Mouse (Mus musculus) CH12F3 (cell line): ENCODE measurements around the gene Tkfc.
"Not testable (repeated sequence)": the region's sequence is repeated elsewhere in the genome, so short reads cannot be mapped to it uniquely, and the experiment has no call there.

Experiments used
- in situ Hi-C: fragments of 300-500 bp; cut with MboI; formaldehyde crosslinking; loops from 2 replicates; pipeline ENCODE4 v1.14.3; 2020; ENCODE audit warnings: low sequenced_read_pairs

The Tkfc gene

DNA sequence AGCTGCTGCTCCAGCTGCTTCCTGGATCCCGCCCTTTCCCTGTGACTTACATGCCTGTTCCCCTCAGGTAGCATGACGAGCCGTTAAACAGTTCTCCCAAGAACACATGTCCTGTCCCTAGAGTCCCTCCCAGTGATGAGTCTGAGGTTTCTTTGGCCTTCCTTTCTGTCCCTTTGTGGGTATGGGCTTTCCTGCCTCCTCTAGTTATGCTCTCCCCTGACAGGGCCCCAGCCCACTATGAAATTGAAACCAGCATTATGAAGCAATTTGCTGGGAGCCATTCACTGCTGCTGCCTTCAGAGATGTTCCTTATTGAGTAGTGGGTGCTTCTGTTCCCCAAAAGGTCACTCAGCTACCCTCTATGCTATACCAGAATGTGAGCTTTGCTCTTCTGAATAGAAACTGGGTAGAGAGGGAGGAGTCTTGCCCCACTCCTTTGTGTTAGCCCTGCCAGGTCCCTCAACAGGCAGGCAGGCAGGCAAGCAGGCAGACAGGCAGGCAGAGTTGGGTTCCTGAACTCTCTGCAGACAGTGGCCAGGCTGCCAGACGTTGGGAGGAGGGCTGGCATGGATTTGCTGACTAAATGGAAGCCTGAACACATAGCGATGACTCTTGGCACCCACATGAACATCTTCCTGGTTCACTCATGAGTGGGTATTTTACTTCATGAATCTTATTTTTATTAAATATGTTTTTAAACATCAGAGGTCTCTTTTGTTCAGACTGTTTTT lies 16.2 kb downstream of the Tkfc start:
- in situ Hi-C loops: no loop called here

DNA sequence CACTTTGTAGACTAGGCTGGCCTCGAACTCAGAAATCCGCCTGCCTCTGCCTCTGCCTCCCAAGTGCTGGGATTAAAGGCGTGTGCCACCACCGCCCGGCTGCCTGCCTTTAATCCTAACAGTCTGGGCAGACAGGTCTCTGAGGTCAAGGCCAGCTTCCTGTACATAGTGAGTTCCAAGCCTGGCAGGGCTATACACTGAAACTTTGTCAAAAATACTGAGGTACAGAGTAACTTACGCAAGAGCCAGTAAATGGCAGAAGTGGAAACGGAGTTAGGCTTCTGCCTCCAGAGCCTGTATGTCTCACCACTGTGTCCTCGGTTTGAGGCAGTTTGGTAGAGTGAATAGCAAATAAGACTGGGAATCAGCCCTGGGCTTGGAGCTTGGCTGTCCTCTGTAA lies 18.2 kb downstream of the Tkfc start:
- in situ Hi-C loops: no loop called here

DNA sequence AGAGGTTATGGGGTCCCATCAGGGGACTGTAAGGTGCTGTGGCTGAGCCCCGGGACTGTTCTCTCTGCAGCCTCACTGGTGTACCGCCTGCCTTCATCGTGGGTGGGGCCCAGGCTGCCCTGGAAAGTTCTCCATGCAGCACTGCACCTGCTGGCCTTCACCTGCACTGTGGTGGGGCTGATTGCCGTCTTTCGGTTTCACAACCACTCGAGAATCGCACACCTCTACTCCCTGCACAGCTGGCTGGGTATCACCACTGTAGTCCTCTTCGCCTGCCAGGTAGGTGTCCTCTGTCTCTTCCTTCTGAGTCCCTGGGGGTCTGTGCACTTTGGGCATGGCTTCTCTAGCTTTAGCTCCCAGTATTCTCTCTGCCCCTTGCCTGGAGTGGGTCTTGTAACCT lies 20.3 kb downstream of the Tkfc start:
- in situ Hi-C loops: no loop called here

DNA sequence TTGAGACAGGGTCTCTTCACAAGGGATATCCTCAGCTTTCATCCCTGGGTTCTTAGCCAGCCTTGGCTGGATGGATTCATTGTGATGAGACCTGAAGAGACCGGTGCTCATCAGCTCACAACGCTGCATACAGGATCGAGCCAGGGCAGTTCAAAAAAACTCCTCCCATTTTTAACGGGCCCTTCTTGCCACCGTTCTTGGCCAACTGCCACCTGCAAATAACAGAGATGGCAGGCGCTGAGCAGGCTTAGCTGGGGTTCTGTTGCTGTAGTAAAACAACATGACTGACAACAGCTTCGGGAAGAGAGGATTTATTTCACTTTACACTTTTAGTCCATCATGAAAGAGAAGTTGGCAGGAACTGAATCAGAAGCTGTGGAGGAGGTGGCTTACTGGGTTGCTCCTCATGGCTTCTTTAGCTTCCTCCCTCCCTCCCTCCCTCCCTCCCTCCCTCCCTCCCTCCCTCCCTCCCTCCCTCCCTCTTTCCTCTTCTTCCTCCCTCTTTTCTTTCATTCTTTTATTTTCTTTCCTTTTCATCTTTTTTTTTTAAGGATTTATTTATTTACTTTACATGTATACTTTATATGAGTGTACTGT lies 21.8 kb downstream of the Tkfc start:
- in situ Hi-C loops: no loop called here

DNA sequence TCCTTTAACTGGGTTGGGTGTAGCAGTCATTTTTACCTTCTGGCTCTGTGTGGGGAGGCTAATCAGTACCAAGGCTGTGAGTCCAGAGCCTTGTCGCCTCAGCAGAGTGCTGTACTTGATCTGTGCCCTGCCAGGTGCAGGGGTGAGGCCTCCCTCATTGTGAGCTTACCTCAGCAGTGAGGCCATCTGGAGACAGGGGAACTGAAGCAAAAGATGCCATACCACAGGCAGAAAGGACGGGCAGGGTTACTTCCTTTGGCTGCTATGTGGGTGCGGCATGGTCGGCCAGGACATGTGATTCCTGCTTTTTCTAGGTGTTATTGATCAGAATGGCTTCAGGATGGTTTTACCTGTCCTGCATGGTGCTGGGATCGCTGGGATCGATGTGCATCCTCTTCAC lies 23.5 kb downstream of the Tkfc start:
- in situ Hi-C loops: no loop called here

DNA sequence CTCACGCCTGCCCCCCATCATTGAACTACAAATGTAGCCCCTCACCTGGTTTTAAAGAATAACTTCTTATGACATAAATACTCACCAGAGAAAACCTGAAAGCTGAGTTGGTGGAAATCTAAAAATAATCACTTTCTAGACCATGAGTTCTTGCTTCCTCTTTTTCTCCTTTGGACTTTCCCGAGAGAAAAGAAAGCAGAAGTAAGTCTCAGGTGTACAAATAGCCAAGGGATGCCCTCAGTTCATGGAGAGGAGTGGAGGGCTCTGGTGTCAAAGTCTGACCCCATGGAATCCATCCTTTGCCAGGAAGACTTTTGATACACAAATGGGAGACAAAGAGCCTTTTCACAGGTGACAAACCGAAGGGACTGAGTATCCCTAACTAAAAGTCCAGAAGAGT lies 24.7 kb downstream of the Tkfc start:
- in situ Hi-C loops: no loop called here

DNA sequence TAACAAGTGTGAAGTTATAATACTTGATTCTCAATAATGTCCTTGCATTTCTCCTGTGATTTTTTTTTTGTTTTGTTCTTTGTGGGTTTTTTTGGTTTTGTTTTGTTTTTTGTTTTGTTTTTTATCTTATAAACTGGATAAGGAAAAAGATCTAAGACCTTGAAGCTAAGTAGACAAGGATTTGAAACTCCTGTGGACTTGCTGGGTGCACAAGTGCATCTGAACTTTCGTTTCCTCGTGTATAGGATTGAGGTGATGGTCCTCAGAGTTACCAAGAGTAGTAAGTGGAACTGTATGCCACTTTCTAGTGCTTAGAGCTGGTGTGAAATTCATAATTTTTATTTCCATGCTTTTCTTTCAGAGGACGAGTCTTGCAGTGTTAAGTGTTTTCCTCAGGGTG lies 25.4 kb downstream of the Tkfc start:
- in situ Hi-C loops: no loop called here

DNA sequence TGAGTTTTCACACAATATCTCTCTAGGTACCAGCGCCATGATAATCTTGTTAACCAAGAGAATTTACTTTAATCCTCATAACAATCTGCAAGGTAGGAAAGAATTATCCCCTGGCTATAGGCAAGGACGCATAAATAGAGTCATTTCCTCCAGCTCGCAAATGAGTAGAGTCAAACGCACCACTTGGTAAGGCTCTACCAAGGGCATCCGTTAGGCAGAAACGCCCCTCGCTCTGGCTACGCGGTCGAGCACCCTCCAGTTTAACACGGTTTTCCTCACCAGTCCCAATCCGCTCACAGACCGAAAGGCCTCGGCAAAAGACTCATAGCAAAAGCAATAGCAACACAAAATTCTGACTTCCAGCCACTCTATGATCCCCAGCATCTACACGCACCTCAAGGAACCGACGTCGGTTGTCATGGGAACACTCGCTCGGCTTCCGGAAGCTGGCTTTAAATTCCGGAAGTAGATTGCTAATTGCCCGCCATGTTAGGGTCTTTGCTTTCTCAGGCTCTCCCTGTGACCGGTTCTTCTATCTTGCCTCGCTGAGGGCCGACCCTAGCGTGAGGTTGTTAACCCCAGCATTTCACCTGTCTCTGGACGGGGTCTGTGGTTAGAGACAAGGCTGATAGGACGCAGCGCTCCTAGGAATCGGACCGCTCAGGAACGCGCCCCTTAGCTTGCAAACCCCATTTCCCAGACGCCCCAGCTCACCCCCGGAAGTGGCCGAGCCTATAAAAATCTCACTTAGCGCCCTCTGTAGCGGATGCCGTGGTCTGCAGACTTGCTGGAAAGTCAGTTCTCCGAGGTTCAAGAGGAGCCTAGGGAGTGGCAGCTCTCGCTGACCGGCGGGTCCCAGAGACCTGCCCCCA lies 28.5 kb downstream of the Tkfc start, which contains the start of the genes Cyb561a3 and Tmem138:
Gene Cyb561a3, plus strand, starts transcription at position 483 of the 872 bp plus-strand sequence.
Gene Tmem138, minus strand, starts transcription at position 673 of the 872 bp plus-strand sequence.
- in situ Hi-C loops: no loop called here

DNA sequence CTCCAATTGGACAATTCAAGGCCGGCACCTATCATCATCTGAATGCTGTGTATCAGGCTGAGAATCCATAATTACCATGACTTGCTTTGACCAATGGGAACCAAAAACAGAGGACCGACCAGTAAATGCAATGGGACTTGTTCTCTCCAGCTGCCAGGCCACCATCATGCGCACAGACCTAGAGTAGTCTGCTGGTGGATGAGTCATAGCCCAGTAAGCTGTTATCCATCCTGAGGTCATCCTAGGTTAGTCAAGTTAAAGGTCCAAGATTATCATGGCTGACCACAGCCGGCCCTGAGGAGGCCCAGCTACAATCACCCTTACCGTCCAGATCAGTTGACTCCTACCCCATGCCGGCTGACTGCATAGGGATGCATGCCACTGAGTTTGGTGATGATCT lies 35.8 kb downstream of the Tkfc start:
- in situ Hi-C loops: no loop called here

DNA sequence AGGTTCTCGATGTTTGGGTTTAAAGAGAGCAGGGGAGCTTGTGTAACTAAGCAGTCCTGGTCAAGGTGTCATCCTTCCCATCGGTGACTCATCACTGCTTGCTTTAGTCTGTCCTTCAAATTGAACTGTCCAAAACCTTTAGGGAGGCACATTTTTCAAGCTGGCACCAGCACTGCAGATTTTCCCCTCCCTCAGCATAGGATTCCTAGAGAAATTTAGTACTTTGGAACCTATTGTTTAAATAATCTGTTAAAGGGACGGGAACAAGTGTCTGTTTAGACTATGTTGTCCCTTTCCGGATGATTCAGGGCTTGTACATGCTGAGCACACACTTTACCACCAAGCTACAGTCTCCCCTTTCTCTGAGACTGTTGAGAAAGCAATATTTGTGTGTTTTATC lies 40.2 kb downstream of the Tkfc start:
- in situ Hi-C loops: no loop called here

DNA sequence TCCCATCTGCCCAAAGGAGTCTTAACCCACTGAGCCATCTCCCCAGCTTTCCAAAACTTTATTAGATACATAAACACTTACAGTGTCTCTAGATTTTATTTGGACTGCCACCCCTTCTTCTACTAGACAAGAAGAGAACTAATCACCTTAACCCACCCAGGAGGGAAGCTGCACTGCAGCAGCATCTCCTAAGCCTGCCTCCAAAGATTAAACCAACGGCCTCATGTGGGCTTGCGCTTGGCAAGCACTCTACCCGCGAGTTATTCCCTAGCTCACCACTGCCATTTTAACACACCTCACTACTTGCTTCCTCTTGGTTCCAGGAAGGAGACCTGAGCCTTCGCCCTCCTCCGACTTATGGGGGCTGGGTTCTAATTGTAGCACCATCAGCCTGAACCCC lies 41.2 kb downstream of the Tkfc start:
- in situ Hi-C loops: no loop called here

DNA sequence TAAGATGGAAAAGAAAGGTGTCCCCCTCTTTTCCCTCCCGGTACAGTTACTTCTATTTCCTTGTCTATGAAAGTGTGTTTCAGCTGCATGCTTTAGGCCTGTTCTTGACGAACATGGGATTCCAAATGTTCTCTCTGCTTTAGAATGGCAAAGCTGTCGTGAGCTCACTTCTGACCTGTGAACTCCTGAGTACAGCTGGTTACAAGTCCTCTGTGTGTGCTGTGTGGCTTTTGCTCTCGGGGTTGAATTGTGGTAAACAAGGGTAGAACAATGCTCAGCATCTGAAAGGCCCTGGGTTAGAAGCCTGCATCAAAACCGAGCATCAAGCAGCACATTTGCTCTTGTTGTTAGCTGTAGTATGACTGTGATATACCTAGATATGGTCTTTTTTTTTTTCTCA lies 43.1 kb downstream of the Tkfc start:
- in situ Hi-C loops: no loop called here

DNA sequence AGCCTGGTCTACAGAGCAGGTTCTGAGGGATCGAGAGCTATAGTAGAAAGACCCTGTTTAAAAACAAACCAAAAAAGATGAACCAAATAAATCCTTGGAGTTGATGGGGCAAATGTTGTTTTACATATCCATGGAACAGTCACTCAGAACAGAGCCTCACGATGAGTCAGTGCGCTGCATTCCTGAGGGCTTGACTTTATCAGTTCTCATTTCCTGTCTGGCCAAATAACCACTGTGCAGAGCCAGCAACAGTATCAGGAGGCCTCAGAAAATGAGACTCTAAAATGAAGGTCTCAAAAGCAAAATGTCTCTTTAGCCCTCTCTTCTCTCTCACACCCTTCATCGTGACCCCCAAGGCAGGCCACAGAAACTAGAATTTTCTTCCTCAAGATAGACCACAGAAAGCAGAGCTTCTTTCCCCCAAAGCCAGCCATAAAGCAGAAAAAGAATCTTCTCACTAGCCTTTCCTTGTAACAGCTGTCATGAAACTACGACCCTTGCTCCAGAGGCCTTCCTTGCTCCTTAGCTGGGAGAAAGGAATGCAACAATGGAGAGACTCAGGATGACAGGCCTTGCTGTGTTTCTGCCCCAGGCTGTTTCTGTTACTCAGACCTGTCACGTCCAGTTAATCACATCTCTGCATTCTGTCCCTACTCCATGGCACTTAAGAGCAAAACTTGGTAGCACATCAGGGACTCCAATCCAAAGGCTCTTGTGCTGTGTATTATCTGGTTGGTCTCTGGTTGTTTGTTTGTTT lies 43.7 kb downstream of the Tkfc start:
- in situ Hi-C loops: no loop called here

DNA sequence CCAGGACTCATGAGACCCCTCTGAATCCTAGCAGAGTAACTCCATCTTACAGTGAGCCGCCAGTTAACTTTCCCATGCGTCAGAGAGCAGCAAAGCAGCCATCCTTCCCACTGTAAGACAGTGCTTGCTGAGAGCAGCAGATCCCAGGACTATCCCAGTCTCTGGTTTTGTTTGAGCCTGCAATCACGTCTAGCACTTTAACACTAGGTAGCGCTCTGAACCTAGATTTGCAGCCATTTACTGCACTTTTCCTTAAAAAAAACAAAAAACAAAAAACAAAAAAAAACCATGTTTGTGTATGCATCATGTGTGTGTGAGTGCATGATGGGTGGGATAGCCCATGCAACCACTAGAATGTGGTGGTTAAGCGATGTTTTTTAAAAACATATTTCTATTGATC lies 45.3 kb downstream of the Tkfc start:
- in situ Hi-C loops: no loop called here

DNA sequence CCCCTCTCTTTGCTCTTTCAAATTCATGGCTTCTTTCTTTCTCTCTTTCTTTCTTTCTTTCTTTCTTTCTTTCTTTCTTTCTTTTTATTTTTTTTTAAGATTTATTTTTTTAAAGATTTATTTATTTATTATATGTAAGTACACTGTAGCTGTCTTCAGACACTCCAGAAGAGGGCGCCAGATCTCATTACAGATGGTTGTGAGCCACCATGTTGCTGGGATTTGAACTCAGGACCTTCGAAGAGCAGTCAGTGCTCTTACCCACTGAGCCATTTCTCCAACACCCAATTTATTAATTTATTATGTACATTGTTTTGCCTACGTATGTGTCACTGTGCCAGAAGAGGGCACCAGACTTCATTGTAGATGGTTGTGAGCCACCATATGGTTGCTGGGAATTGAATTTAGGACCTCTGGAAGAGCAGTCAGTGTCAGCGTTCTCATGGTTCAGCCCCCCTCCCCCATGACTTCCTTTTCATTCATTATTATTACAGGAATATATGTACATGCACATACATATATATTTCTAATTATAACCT lies 47.5 kb downstream of the Tkfc start:
- in situ Hi-C loops: not testable (repeated sequence)

DNA sequence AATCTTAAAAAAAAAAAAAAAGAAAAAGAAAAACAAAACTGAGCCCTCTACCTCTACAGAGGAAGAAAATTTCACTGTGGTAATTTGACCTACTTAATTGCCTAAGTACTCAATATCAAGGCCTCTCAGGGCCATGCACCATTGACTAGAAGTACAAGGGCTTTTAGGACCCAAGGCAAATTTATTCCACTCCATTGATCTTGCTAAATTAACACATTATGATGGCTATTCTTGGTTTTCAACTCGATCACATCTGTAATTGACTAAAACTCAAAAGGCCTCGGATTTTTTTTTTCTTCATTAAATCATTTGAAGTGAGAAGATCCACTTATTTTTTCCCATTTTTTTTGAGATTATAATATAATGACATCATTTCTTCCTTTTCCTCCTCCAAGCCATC lies 48.0 kb downstream of the Tkfc start:
- in situ Hi-C loops: no loop called here

DNA sequence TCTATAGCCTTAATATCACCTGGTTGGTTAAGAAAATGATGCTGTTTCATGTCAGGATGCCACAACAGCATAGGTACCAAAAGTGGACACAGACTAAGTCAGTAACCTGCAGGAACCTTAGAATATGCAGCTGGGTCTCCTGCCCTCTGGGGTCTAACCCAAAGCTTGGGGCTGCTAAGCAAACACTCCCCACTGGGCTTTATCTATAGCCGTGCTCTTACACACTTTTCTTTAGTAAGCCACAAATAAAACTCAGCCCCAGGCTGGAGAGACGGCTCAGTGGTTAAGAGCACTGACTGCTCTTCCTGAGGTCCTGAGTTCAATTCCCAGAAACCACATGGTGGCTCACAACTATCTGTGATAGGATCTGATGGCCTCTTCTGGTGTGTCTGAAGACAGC lies 48.5 kb downstream of the Tkfc start:
- in situ Hi-C loops: no loop called here

DNA sequence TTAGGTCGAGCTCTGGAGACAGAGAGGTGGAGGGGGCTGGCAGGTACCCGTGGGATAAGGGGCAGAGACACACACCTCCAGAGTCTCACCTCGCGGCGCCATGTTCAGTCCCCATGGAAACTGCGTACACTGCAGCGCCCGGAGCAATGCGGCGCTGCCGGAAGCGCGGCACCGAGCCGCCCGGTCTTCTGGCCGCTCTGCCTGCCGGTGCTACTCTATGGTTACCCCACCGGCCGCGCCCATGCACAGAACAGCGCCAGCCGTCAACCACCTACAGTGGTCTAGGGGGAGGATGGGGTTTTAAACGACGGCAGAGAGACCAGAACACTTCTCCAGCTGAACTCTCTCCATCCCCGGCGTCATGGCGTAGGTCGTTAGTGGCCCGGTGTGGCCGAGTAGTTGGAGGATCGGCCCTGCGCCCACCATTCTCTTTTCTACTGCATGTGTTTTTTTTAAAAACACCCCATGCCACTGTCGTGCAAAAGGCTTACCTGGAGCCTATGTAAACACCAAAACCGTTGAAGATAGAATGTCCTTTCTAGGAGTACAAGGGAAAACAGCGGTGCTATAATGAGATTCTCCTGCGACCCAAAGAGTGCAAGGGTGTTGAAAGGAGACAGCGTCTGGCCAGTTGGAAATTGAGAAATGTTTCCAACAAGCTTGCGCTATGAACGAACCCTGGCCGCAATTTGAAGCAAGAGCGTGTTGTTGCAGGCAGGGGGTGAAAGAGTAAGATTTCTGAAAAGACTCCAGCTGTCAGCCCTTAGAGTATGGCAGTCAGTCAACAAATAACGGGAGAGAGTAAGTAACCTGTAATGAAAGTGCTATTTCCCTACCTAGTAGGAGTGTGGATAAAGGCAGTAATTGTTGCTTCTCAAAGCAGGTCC lies 49.6 kb downstream of the Tkfc start, which contains the start of gene Tmem216:
Gene Tmem216, minus strand, starts transcription at position 615 of the 887 bp plus-strand sequence.
- in situ Hi-C loops: no loop called here

DNA sequence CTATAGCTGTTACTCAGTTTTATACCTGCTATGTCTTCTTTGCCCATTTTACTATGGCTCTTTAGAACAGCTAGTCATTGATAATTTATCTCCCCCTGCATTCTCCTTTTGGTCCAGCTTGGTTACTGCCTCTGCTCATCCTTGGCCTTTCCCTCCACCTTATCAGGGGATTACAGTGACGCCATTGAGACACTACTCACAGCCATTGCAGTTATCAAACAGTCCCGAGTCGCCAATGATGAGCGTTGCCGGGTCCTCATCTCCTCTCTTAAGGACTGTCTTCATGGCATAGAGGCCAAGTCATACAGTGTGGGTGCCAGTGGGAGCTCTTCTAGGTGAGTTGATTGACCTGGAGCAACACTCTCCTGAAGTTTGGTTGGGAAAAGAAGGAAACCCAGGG lies 66.0 kb downstream of the Tkfc start:
- in situ Hi-C loops: no loop called here
